Mouse (Mus musculus) erythroblast, adult 5-6 weeks (primary cell): ENCODE results near the gene Dpp4. TPM values are rescaled to one million over a fixed set of nuclear protein-coding genes. Genes with fewer than 3 reads are reported as not detected.

Experiments
- ATAC-seq: replicated peaks from 2 replicates; pipeline ENCODE4 v1.8.0; 2016; ENCODE audit warnings: moderate number of reproducible peaks, mild to moderate bottlenecking, moderate TSS enrichment, inconsistent platforms; ENCODE audit not compliant: poor library complexity, low FRiP score, severe bottlenecking
- total RNA-seq, 2 experiments: library from RNA; stranded (forward) in 1 of 2; stranded (reverse) in 1 of 2; fragments of 150-400 nt in 1 of 2; fragments of 200-764, 138-1000 nt in 1 of 2; gene quantifications; 2 replicates each; pipeline versions ENCODE4 v1.2.3 to v1.2.4; 2015 to 2017; ENCODE audit warnings: low replicate concordance in 2 of 2

Gene Dpp4
- total RNA-seq (2015; ENCODE audit: low replicate concordance): 2.5 and 3.3 TPM in 2 replicates
- total RNA-seq (2017; ENCODE audit: low replicate concordance): 2.6 and 3.2 TPM in 2 replicates

DNA sequence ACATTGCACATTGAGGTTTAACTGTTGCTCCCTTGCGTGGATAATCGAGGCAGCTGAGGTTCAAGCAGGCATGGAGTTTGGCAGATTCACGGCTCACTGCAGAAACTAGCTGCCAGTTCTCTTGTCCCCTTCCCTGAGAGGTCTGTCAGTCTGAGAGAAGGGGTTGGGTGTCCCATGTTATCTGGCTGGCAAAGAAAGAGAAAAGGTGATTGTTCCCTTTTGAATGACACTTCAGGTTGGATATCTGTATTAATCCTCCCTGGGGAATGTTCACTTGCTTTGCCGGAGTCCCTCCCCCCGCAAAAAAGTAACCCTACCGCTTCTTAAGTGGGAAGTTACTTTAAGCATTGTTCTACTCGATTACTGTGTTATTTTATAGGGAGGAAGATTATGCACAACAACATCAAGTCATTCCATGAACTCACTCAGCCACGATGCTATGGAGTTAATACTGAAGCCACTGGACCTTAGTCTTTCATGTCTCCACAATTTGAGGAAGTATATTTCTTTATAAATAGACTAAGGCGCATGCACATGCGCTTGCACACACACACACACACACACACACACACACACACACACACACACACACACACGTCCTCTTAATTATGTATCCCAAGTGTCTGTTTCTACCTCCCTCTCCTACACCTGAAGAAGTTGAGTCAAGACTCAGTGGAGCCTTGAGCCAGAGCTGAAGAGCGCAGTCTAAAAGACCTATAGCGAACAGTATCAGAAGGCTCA is at the start of gene Dpp4:
Gene Dpp4, minus strand, starts transcription at position 151 of the 741 bp plus-strand sequence.
- no peak for ATAC-seq

DNA sequence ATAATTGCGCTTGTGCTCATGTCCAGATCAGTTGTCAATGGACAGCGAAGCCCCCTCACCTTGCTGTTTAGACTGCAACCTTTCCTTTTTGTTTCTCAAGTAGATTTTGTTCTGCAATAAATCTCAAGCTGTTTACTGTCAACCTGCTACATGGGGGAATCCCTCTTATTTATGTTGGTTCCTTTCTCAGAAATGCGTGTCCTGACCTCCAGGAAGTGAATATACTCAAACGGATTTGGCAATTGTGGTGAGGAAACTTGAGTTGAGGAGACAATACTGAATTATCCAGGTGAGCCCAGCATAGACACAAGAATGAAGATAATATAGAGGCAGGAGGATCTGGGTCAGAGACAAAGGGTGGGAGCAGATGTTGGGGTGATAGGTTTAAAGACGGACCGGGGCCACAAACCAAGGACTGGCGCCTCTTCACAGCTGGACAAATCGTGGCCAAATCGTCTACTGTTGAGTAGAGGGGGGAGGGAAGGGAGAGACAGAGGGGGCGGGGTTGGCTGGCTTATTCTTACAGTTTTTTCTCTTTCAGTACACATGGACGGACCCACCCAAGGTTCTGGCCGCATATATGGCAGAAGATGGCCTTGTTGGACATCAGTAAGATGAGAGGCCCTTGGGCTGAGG is 48.9 kb upstream of the Dpp4 start:
- no peak for ATAC-seq

DNA sequence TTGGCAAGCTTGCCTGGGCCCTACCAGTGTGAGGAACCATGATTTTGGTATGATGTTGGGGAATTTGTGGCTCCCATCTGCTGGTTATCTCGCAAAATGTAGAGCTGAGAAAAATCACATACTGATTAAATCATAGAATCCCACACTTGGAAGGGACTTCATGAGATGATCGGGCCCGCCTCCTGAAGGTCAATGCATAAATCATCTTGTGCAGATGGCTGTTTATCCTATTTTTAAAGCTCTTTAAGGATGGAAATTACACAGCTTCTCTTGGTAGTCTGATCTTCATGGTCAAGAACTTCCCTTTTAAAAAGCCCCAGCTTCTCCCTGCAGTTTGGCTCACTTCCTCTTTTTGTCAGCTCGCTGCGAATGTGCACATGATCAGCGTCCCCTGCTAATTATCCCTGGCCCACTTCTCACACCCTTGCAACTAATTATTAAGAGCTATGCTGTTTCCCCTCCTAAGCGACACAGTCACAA is 48.2 kb upstream of the Dpp4 start:
- no peak for ATAC-seq

DNA sequence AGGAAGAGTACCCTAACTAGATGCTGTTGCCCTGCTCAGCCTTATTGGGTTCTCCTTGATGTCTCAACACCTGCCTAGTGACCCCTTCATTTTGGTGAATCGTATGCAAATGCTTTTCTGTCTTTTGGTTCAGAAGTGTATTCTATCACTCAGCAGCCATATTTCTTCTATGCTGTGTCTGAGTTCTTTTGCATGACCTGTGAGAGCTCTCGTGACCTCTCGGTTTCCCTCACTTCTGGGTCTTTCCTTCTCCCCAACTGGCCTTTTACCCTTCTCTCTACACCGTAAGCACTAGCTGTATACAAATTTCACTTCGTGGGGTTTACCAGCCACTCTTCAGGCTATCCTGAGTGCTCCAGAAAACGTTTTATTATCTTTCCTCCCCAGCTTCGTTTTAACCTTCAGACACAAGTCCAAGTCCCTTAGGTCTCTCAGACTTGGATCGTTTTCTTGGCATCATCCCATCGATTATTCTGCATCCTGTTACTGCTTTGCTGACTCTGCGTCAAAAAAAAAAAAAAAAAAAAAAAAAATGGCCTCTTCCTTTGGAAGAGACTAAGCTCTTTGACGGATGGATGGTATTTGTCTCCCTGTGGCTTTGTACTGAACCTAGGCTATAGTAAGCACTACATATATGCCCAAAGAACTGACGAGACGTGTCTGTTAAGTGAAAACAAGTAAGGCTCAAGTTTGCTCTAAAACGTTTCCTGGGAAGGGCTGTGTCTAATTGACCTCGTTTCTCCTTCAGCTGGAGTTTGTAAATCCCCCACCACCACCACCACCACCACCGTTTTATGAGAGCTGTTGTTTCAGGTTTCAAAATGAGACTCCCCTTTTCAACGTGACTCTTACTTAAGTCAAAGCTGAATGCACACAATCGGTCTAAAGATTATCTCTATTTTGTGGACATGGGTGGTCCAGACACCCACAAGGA is 47.5 kb upstream of the Dpp4 start:
- no peak for ATAC-seq

DNA sequence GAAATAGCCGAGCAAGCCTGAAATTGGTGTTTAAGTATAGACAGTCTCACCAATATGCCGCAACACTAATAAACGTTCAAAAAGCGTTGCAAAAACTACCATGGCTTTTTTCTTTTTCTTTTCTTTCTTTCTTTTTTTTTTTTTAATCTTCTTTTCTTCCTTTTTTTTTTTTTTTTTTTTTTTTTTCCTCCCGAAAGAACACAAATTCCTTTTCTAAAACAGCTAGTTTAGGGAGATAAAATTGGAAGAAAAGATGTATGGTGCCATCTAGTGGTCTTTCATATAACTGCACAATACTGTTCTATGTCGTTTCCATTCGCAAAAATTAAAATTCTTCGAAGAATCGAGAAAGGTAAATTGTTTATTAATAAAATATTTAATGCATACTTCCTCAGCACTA is 46.0 kb upstream of the Dpp4 start:
- 0 out of 2 replicates have a peak, but pooled peaks have one; percentile 53 for ATAC-seq

DNA sequence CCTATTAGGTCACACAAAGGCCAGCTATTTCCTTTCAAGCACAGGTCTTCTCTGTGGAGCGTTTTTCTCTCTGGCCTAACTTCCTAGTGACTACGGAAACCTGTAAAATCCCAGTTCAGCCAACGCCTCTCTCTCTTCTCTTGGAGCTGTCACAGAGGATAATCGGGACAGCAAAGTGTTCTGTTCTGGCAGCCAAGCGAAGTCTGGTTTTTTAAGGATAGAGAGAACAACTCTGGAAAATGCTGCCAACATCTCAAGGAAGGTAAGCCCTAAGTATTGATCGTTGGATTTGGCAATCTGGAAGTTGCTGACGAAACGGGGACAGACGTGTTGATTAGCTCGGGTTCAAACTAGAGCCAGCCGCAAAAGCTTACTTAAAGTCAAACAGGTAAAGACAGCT is 43.0 kb upstream of the Dpp4 start:
- no peak for ATAC-seq

DNA sequence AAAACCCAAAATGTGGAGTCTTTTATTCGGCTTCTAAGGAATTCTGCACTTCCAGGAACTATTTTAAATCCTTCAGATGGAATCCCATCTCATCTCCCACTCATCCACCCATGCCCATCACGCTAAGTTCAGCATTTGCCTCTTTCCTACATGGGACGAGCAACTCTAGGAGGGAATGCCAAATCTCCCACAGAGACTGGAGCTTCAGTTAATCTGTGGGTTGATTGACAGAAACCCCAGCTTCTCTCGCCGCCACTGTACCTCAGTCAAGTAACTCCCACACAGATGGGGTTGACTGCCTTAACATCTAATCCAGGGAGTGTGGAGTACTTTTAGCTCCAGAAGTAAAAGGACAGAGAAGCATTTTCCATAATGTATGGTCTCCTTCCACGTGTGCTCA is 42.0 kb upstream of the Dpp4 start:
- no peak for ATAC-seq

DNA sequence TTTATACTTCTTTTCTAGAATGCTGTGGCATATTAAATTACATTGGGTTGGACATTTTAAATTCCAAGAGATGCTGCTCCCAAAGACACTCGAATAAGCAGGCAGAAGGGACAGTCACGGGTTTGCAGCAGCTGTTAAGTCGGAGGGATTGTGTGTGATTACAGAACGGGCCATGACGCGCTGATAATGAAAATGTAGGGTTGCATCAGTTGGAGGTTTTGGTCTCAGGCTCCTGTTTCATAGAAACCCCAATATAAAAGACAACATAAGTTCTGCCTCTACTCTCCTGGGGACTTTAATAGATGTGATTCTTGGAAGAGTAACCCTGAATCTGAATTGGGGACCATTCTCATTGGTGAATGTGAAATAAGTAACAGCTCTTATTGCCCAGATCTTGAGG is 38.3 kb upstream of the Dpp4 start:
- no peak for ATAC-seq

DNA sequence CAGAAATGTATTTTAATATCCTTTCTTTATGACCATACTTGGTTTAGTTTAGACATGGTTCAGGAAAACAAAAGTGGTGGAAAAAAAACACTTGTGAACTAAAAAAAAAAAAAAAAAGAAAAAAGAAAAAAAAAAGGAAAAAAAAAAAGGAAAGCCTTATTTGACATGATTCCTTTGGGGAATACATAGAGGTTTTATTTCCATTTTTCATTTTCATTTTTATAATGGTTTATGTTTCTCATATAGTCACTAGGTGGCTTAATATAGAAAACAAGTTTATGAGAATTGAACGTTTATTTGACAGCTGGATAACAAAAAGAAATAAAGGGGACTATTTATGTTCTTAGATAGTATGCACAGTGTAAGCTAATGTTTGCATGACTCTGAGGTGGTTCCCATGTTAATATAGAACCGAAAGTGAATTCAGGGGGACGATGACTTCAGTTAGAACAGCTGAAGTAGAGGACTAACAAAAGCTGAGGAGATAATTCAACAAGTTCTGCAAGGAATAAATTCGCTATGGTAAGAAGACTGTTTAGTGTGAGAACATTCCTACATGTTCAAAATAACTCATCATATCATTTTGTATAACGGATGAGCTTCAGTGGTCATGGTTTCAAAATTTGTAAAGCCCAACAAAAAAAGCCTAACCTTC is 37.8 kb upstream of the Dpp4 start:
- ATAC-seq: no peak

DNA sequence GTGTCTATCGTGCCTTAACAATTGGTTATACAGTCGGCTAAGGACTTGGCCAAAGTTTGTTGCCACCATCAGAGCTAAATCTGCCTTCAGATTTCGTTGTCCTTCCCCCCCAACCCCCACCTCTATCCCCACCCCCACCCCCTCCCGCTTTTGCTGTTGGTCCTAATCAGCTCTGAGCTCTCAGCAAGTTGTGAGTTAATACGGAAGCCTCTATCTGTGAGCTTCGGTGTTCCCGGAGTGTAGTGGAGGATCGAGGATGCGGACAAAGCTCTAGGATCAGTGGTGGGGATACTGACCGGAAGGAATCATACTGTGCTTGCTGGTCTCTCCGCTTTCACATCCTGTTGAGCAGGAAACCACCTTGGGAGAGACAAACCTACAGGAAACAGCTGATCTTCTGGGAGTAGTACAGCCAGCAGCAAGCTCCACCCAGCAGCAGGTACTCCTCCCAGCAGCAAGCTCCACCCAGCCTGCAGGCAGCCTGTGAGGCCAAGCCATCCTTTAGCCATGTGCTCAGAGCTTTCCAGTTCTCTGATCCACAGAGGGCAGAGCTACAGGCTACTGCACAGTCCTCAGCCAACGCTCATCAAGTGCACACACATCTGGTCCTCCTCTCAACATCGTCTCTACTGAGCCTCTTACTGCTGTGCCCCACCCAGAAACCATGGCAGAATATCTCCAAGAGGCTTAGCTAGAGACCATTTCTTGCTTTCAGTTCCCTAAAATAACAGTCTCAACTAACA is 28.9 kb upstream of the Dpp4 start:
- ATAC-seq: peak; percentile 99

DNA sequence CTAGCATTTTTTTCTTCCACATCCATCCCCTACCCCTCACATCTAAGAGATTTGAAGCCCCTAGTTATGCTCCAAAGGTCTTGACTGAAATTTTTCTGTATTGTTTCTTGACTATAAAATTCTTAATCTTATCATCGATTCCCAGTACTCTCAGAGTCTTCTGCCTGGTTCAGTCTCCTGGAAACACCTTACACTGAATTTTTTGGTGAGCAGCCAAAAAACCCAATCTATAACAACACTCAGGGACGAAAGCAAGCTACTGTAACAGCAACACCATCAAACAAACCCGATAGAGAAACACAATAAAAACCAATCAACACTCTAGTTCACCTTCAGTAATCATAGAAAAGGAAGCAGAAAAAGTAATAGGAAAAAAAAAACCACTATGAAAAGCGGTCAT is 28.1 kb upstream of the Dpp4 start:
- no peak for ATAC-seq

DNA sequence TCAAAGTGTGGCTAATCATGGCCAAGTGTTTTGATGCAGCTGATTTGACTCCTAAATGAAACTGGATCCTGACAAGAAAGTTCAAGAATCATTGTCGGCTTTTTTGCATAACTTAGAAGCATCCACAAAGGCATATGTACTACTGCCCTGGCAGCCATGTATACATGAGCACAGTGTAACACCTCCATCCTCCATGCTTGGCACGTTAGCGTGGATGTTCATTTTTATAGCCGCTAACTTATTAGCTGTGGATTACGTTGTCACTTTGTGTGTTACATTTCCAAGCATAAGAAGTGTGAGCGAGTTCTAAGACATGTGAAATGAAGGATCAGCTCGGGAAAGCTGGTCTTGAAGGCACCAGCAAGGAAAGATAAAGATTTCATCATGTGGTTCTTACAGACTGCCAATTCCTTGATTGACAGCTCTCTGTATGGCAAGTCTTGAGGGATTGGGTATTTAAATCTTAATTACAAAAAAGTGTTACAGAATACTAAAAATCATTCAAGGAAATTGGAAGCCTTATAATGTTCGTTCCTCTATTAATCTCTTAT is 19.3 kb upstream of the Dpp4 start:
- ATAC-seq: no peak

DNA sequence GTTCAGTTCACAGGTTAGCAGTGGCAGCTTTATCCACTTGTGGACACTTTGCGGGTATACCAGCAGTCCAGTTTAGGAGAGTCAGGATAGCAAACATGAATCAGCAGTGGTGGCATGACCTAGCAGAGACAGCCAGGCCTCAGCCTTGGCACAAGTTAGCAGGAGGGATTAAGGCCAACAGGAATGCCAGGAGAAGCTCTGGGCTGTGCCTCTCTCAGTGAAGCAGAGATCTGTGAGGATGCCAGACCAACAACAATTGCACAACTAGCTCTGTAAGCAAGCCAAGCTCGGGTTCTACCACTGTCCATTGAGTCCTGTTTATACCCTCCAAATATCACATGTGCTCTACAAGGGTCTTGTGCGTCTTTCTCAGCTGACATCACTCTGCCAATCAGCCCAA is 13.9 kb upstream of the Dpp4 start:
- no peak for ATAC-seq

DNA sequence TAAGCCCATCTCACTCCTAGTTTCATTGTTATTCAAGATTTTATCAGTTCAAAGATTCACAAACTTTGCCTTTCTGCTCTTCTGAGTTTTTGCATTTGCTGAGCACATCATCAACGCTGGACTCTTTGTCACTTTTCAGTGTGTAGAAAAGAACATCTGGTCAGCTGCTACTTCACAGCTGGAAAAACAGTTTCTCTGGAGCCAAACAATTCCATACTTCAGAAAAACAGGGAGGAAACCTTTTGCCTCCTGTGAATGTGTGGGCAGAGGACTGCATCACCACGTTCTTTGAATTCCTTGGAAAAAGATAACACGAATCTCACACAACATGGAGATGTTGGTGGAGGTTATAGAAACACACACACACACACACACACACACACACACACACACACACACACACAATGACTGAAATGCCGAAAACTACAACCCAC is 11.3 kb upstream of the Dpp4 start:
- no peak for ATAC-seq

DNA sequence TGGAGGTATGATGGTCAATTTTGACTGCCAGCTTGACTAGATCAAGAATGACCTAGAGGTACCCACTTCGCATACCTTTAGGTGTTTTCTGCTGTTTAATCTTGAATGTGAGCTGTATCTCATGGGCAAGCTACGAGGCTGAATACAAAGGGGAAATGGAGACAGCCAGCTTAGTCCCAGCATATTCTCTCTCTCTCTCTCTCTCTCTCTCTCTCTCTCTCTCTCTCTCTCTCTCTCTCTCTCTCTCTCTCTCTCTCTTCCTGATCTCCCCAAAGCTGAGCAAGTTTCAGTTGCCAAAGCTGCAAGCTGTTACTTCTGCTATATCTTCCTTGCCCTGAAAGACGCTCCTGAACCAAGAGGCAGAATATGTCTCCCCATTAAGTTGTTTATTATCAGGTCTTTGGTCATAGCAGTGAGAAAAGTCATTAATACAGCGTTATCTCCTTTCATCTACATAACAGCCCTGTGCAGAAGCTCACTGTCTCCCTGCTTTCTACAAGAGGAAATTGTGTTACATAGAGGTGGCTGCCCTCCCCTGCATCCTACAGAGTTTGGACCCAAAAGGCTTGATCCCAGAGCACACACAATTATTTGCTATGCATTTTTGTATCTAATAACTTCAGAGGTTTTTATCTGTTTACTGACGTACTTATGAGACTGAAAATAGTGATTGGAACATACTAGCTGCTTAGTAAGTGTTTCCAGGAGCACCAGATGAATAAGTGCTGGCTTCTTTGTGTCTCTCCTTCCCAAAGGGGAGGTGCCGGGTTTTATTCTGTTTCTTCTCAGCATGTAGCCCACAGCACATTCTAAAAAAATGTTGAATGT is 10.7 kb upstream of the Dpp4 start:
- ATAC-seq: no peak

DNA sequence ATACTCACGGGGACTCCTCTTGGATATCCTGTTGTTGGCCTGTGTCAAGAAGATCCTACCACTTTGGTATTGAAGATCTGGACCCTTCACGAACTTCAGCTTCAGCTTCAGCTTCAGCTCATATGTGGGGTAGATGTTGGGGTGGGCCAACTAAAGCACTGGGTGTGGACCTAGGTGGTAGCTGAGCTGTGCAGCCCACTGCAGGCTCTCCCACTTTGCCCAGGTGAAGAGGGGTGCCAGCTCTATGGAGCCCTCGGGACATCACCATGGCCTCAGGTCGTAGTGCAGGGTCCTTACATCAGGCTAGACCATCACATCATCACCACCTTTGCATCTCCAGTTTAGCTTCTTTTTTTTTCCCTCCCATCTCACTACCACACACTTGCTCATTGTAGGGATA is 9.2 kb upstream of the Dpp4 start:
- ATAC-seq: no peak

DNA sequence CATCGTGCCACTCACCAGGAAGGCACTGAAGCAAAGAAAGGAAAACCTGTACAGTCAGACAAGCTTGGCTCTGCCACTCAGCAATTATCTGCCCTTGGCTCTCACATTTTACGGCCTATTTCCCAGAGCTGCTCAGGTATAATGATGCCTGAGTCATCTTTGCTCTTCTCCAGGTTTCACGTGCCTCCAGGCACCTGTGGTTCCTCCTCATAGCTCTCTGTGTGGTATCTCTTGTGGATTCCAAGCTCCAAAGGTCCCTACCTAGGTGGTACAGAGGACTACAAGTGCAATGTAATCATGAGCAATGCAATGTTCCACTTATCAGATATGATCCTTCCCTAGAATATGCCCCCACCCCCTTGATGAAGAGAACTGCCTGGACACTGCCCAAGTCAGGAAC is 8.0 kb upstream of the Dpp4 start:
- no peak for ATAC-seq

DNA sequence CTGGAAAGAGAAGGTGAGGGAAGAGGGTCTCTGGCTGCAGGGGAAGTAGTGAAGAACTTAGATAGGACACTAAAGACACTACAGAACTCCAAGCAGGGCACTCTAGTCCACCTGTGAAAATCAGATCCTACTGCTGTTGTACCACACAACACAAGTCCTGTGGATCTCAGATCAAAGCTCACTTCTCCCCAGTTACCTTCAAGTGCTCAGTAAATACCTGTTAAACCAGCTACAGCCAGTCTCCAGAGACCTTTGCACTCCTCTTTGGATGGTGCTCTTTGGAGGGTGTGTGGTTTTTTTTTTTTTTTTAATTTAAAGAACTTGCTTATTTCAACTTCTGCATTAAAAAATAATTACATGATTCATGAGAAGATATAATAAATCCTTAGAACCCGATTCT is 5.2 kb upstream of the Dpp4 start:
- ATAC-seq: no peak
